Mouse (Mus musculus): ENCODE measurements around the gene Sbf2.

Sbf2 gene

DNA sequence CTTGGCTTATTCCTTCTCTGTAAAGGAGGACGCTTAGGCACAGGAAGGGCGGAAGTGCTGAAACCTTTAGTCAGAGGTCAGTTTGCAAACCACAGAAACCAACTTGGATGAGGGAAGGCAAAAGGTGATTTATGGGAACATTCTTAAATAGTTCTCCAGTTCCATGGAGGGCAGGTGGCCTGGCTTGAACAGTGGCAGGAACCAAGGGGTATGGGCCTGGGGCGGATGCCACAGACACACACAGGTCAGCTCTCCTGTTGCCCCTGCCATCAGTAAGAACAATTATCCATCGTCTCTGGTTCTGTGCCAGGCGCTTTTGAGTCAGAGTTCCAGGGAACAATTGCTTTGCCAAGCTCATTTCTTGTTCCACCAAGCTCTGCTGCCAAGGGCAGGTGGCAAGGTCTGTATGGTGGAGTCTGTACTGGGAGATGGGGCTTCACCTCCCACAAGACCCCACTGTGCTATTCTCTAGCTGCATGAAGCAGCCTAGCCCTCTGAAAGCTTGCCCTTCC lies 336.9 kb downstream of the Sbf2 start:
- DNase-seq (ENCODE audit: low spot score in 2 of 2), result no peak

DNA sequence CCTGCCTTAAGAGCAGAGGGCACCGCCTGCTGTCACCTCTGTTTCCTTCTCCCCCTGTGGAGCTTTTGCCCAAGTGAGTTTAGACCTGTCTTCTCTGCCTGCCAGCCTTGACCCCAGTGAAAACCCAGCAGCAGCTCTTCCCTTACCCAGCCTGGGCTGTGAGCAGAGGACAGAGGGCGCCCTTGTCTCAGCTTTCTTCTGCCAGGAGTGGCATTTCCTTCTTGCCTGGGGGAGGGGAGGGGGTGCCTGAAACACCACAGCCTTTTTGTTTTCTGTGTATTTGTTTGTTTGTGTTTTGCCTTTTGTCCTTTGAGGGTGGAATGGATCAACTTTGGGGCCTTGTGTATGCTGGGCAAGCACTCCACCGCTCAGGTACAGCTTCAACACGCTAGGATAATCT lies 342.3 kb downstream of the Sbf2 start:
- no peak for DNase-seq (ENCODE audit: low spot score in 2 of 2)

DNA sequence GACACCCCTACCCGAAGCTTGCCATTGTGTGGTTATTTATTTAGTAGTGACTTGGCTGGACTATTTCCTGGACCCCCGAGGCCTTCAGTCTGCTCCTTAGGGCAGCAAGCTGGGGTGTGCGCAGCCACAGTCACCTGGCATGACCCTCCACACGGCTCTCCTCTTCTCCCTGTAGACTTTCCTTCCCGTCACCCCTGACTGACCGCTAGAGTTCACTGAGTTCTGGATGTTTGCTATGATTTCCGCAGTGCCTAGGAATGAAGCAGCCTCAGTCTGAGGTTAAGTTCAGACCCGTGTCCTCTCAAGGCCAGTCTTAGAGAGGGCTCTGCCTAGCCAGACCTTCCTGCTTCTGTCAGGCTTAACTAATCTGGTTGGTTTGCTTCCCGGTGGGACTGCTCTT lies 342.9 kb downstream of the Sbf2 start:
- DNase-seq (ENCODE audit: low spot score in 2 of 2), result no peak

DNA sequence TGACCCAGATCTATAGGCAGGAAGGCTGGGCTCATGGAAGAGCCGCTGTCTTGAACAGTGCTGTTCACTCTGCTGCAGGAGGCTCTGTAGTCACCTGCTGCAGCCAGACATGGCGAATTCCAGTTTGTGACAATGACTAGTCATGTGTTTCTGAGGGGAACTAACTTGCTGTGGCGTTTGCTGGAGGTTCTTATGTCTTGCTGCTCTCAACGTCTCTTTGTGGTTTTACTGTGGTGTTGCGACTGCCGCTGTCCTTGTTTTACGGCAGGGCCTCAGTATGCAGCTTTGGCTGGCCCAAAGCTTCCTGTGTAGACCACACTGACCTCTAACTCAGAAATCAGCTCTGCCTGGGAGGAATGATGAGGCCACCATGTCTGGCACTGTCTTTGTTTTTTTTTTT lies 344.3 kb downstream of the Sbf2 start:
- DNase-seq (ENCODE audit: low spot score in 2 of 2), result no peak

DNA sequence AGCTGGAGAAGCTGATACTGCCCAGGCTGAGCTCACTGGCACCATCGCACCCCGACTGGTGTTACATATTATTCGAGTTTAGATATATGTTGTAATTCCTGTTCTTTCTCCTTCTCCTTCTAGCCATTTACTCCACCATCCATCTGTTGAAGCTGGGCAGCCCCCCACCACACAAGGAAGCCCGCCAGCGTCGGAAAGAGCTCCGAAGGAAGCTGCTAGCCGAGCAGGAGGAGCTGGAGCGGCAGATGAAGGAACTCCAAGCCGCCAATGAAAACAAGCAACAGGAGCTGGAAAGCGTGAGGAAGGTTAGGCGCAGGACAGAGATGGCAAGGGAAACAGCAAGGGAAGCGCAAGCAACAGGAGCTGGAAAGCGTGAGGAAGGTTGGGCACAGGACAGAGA lies 344.9 kb downstream of the Sbf2 start:
- DNase-seq (ENCODE audit: low spot score in 2 of 2), result no peak

DNA sequence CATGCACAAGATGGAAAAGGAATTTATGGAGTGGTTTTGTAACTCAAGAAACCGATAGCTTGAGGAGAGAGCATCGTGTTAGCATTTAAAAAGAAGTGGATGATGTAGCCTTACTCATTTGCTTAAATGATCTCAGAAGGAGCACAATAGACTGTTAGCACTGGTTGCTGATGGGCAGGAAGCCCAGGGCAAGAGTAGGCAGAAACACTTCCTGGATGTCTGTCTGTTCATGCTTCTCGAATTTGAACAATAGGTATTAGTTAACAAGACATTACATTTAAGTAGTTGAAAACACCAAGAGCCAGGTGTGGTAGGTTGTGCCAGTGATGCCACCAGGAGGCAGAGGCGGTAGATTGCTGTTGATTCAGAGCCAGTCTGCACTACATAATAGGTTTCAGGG lies 346.2 kb downstream of the Sbf2 start:
- no peak for DNase-seq (ENCODE audit: low spot score in 2 of 2)

DNA sequence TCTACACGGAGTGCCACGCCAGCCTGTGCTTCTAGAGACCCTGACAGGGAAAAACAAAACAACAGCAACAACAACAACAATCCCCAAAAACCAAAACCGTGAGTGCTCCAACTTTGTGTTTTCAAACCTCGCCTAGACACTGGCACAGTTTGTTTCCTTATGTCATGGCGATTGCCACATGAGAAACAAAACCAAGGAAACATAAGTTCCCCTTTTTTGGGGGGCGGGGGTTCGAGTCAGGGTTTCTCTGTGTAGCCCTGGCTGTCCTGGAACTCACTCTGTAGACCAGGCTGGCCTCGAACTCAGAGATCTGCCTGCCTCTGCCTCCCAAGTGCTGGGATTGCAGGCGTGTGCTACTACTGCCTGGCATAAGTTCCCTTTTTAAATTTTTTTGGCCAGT lies 346.7 kb downstream of the Sbf2 start:
- no peak for DNase-seq (ENCODE audit: low spot score in 2 of 2)

DNA sequence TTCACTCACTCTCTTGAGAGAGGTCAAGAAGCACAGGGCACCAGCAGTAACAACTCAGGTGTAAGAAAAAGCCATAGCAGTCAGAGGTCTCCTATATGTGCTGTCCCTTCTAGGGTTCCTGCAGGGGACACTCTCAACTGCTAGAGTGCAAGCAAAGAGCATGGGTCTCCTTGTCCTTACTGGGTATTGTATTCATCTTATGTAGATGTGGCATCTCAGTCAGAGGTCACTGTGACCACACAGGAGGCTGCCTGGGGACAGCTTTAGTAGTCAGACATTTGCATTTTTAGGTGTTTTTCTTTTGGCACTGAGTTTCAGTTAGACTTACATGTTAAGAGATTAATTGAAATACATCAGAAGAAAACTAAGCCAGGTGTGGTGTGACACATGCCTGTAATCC lies 347.7 kb downstream of the Sbf2 start:
- no peak for DNase-seq (ENCODE audit: low spot score in 2 of 2)

DNA sequence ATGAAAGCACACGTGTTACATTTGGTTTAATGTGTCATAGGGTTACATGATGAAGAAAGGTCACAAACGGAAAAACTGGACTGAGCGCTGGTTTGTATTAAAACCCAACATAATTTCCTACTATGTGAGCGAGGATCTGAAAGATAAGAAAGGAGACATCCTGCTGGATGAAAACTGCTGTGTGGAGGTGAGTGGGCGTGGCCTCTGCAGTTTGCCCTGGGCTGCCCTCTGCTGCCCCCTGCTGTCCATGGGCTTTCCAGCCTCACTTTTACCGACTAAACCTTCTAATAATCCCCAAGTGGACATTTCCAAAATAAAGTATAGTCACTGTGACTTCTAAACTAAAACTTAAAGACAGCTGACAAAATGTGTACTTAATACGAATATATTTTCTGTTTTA lies 348.9 kb downstream of the Sbf2 start:
- DNase-seq (ENCODE audit: low spot score in 2 of 2), result peak; percentile 84 to 90

DNA sequence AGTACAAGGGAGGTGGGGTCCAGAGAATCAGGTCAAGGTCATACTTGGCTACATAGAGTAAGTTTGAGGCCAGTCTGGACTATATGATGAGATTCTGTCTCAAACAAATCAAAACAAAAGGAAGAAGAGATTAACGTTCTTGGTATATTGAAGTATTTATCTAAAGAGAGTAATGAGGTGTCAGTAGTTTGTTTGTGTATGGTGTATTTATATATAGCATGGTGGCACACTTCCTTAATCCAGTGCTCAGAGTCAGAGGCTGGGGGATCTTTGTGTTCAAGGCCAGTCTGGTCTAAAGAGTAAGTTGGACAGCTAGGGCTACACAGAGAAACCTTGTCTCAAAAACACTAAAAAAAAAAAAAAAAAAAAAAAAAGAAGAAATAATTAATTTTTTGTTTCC lies 351.2 kb downstream of the Sbf2 start:
- no peak for DNase-seq (ENCODE audit: low spot score in 2 of 2)

DNA sequence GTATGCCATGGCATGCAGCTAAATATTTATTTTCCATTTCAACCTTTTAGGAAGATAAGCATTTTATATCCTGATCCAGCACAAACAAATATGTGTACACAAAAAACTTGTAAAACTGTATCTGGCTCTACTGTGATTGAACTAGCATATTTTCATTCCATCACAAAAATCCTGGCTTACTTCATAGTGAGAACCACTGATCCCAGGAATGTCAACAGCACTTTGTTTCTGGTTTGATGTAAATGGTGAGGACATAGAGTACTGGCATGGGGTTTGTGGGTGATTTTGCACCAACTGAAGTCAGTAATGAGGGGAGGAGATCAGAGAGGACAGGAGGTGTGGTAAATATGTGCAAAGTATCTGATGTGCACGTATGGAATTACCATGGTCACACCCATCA lies 352.1 kb downstream of the Sbf2 start:
- no peak for DNase-seq (ENCODE audit: low spot score in 2 of 2)

DNA sequence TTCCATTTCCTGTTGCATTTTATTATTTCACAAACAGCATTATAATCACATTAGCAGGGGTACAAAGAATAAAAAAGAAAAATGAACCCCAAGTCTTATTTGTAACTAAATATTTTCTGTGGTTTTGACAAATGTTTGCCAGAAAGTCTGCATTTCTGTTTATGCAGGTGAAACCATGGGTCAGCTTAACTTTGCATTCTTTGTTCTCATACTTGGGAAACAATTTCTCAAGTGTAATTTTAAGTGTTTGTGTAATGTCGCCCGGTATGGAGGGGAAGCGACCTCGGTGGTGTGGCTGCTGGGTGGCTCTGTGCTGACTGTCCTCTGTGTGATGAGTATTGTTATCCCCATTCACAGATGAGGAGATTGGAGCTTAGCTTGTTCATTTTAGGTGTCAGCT lies 352.9 kb downstream of the Sbf2 start:
- DNase-seq (ENCODE audit: low spot score in 2 of 2), result no peak

DNA sequence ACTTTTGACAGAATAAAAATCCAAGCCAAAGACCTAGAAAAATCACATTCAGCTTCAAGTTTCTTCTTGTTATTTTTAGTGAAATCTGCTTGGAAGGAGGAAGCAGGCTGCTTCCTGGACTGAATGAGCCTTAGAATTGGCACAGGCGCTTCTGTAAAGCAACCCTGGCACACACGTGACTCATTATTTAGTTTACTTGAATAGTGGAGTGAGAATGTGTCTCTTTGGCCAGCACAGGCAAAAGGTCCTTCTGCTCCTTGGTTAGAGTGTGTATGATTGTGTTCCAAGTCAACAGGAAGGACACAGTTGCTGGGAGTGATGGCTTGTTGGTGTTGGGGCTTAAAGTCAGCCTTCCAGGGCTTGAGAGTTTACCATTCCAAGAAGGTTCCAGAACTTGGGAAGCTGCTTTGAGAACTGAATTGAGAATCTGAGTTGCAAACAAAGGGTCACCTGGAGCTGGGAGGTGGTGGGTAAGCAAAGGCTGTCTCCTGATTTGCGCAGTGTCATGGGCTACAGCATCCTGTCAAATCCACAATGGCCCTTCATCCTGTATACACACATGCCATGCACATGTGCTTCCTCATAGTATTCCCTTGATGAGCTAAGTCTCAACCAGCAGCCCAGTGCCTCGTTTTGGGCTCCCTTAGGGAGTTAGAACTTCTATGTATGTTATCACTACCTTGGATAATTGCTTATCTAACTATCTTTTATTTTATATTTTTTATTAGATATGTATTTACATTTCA lies 354.6 kb downstream of the Sbf2 start:
- peak in 1 of 2 experiments; percentile 21 for DNase-seq (ENCODE audit: low spot score in 2 of 2)

DNA sequence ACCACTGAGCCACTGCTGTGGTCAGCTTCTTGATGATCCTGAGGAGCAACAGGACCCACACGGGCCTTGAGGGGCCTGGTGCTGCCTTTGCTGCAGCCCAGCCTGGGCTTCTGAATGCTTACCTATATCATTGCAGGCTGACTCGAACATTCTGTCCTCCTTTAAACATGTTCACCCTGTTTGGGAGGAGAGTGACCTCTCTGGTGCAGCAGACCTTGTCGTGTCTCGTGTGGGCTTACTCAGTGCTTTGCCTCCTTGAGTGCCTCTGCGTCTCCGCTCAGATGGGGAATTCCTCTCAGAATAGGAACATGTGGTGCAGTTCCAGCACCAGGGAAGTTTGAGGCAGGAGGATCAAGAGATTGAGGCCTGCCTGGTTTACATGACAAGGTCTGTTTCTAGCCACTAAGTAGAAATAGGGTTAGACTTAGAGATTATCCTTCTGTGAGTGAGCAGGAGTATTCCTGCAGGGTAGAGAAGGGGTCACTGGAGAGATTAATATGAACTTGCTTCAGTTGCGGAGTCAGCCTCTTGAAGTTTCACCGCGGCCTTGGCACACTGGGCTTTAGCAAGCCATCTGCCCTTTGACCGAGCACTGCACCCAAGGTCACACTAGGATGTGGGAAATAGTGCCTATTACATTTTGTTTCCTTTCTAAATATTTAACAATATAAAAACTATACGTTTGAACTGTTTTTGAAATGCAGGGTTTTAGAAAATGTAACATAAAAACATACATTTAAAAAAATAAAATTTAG lies 356.3 kb downstream of the Sbf2 start:
- DNase-seq (ENCODE audit: low spot score in 2 of 2), result no peak
